In genomic region chr5:34760850-34761508, GRCm38 (mm10) we compare ENCODE assay signal across 8 mouse cellular contexts. TPM values are rescaled to one million over a fixed set of nuclear protein-coding genes. Genes with fewer than 3 reads are reported as not detected.
DNase-seq lines count a peak whose midpoint lies in the region; ATAC-seq and TF ChIP-seq lines count a peak whose summit lies in the region.

No protein-coding gene starts in this region.

- no peak for TF ChIP-seq CTCF in embryonic fibroblast, embryonic 13.5 days (IDR thresholded peaks at IDR 0.05; ENCODE audit: borderline replicate concordance, insufficient read depth, low read length)

- no peaks in the 10 kb centered on the region; the same call in 1 of the 2 replicates for H3K4me1 ChIP-seq in embryonic fibroblast, embryonic 13.5 days (ENCODE audit: control insufficient read depth, insufficient read depth, low read length)
- 0 out of 2 replicates have a peak, but pooled peaks cover 3% of the 10 kb centered on the region for H3K4me1 ChIP-seq in intestine, embryonic 16.5 days (ENCODE audit: control insufficient read depth, insufficient read depth, low read length)

- H3K4me2 ChIP-seq in intestine, embryonic 16.5 days (ENCODE audit: low read depth, low read length): peak overlapping the region; percentile 86

- ATAC-seq in intestine, embryonic 16.5 days: peak; percentile 37

- no peaks in the 10 kb centered on the region for H3K27me3 ChIP-seq in intestine, embryonic 16.5 days (replicated peaks; ENCODE audit: control insufficient read depth, insufficient read depth, low read length)

- peak overlapping the region; percentile 29 for H3K27ac ChIP-seq in embryonic fibroblast, embryonic 13.5 days (ENCODE audit: insufficient read depth, low read length)
- peak overlapping the region; percentile 90 for H3K27ac ChIP-seq in intestine, embryonic 16.5 days (ENCODE audit: low read length)

- peak overlapping the region; percentile 57 for H3K4me3 ChIP-seq in embryonic fibroblast, embryonic 13.5 days (ENCODE audit: insufficient read depth, low read length)
- H3K4me3 ChIP-seq in intestine, embryonic 16.5 days (ENCODE audit: low read length): peak overlapping the region; percentile 100

- no peak for TF ChIP-seq POLR2A in embryonic fibroblast, embryonic 13.5 days (IDR thresholded peaks at IDR 0.05; ENCODE audit: low read depth, low read length)

- peak overlapping the region; percentile 98 for H3K9ac ChIP-seq in intestine, embryonic 16.5 days (ENCODE audit: low read depth, low read length)

- no peaks in the 10 kb centered on the region for H3K36me3 ChIP-seq in intestine, embryonic 16.5 days (ENCODE audit: control insufficient read depth, insufficient read depth, low read length)

- peak; percentile 1 for DNase-seq in gastrocnemius, adult 18-20 months (ENCODE audit: low spot score)
- no peak for DNase-seq in gastrocnemius, postnatal 25 days
- DNase-seq in right cerebral cortex, postnatal 14 days: peak; percentile 8
- DNase-seq in right cerebral cortex, adult 2 months (ENCODE audit: low spot score in 2 of 2): no peak
- DNase-seq in mesoderm, embryonic 11.5 days (ENCODE audit: low read depth, low spot score): peak; percentile 9
- no peak for DNase-seq in adrenal gland, postnatal 36 days

- WGBS in intestine, embryonic 16.5 days: under 1% methylated on average over 19 of the region's 19 CpGs

- no peaks in the 10 kb centered on the region for H3K9me3 ChIP-seq in intestine, embryonic 16.5 days (ENCODE audit: control insufficient read depth, low read length)

RNA-seq across cellular contexts. Expression of gene Htt, which starts 0.6 kb away (rescaled TPM):
- 1 to 10 TPM; 6.6 to 7.0 TPM for total RNA-seq in gastrocnemius, adult 18-20 months (2021)
- 1 to 10 TPM; 7.7 to 7.9 TPM for total RNA-seq in gastrocnemius, postnatal 25 days (2021)
- 30.9 and 31.4 TPM in 2 replicates for polyA plus RNA-seq in embryonic fibroblast, embryonic 13.5 days (2011; ENCODE audit: insufficient read length, low read depth, missing spikeins)
- polyA plus RNA-seq in intestine, embryonic 16.5 days (2015; fragmentation: Nextera tagmentation; extraction: Ambion mirVana): 7.2 and 7.4 TPM in 2 replicates
- total RNA-seq in adrenal gland, postnatal 36 days (2021): 10 to 100 TPM; 28.0 to 42.0 TPM

Comparison
In these comparisons a context has a peak if more than half of its experiments do, and no peak if none do; other contexts are left out.
1. DNase-seq: peak in gastrocnemius, adult 18-20 months (single experiment), right cerebral cortex, postnatal 14 days (single experiment) and mesoderm, embryonic 11.5 days (single experiment); none in gastrocnemius, postnatal 25 days (single experiment), right cerebral cortex, adult 2 months (0 of 2) and adrenal gland, postnatal 36 days (0 of 2).